Mouse (Mus musculus) limb, embryonic 11.5 days (tissue): Measurements from ENCODE around the gene Glod5. TPM values are rescaled to one million over a fixed set of nuclear protein-coding genes. Genes with fewer than 3 reads are reported as not detected.
"Not testable (repeated sequence)": the region's sequence is repeated elsewhere in the genome, so short reads cannot be mapped to it uniquely, and the experiment has no call there.

Experiments used
- ATAC-seq: fragments of 200-750 bp; cut with Nextera tagmentation; 2 replicates; pipeline ENCODE4 v1.8.0; 2017; ENCODE audit warnings: low read depth; ENCODE audit not compliant: insufficient number of reproducible peaks, low FRiP score, low TSS enrichment
- DNase-seq: peaks from one replicate; pipeline ENCODE4 v3.0.0-alpha.2; 2015; ENCODE audit warnings: low spot score
- H3K27ac ChIP-seq: fragments of 300-500 bp; sonication (generic); replicated peaks from 2 replicates; pipeline ENCODE4 v1.5.1; 2014; ENCODE audit warnings: low read depth, mild to moderate bottlenecking, low read length
- H3K27me3 ChIP-seq: fragments of 300-500 bp; sonication (generic); 2 replicates; pipeline ENCODE4 v1.6.1; 2014; ENCODE audit warnings: mild to moderate bottlenecking, low read length, mixed read lengths; ENCODE audit not compliant: control insufficient read depth, insufficient read depth
- H3K36me3 ChIP-seq: fragments of 300-500 bp; sonication (generic); 2 replicates; pipeline ENCODE4 v1.6.1; 2014; ENCODE audit warnings: mild to moderate bottlenecking, low read length, moderate library complexity, mixed read lengths; ENCODE audit not compliant: control insufficient read depth, insufficient read depth
- H3K4me1 ChIP-seq: fragments of 300-500 bp; sonication (generic); 2 replicates; pipeline ENCODE4 v1.6.1; 2014; ENCODE audit warnings: low read length, mixed read lengths; ENCODE audit not compliant: control insufficient read depth, insufficient read depth
- H3K4me2 ChIP-seq: fragments of 300-500 bp; sonication (generic); 2 replicates; pipeline ENCODE4 v1.6.1; 2014; ENCODE audit warnings: low read depth, mild to moderate bottlenecking, moderate library complexity; ENCODE audit not compliant: severe bottlenecking
- H3K4me3 ChIP-seq: fragments of 300-500 bp; sonication (generic); 2 replicates; pipeline ENCODE4 v1.5.1; 2014; ENCODE audit warnings: low read depth, low read length
- H3K9ac ChIP-seq: fragments of 300-500 bp; sonication (generic); 2 replicates; pipeline ENCODE4 v1.6.1; 2014; ENCODE audit warnings: mild to moderate bottlenecking, low read length
- H3K9me3 ChIP-seq: fragments of 300-500 bp; sonication (generic); 2 replicates; pipeline ENCODE4 v1.6.1; 2016; ENCODE audit warnings: low read length; ENCODE audit not compliant: control insufficient read depth
- WGBS: fragments of 180-500 bp; shearing (Covaris S2); extraction: QIAGEN DNeasy Blood & Tissue Kit; methylation state at CpG from one replicate; pipeline ENCODE4 v1.1.7; 2014; 5-methylcytosine and 5-hydroxymethylcytosine counted together
- polyA plus RNA-seq: library from polyadenylated mRNA; unstranded; fragments of >200 nt; fragmentation: Nextera tagmentation; extraction: Ambion mirVana; gene quantifications from 2 replicates; pipeline ENCODE4 v1.2.1, GENCODE M21; 2014

Glod5 gene
- polyA plus RNA-seq: not detected in 2 replicates

DNA sequence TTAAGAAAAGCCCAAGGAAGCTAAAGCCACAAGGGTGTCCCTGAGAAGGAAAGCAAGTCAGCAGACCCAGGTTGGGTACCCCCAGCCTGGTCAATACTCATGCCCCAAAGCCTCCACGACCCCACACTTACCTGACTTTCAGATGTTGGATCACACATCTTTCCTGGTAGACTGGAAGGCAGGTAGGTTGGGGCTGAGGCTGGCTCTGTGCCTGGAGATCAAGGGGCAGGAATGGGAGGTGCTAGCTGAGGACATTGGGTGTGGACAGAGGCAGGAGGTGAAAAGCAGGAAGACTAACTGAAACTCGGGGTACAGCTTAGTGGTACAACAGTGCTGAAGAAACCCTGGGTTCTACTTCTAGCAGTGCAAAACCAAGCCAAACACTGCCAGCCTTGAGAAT, at the start of gene Glod5:
TSS of gene Glod5 (minus strand) at position 207 of the 400 bp plus-strand sequence.
- H3K9ac ChIP-seq: no peak within 1 kb of the TSS
- H3K4me3 ChIP-seq: no peak within 1 kb of the TSS
- H3K27ac ChIP-seq: no peak within 1 kb of the TSS
- no peaks in the 10 kb centered on the region for H3K27me3 ChIP-seq
- ATAC-seq (no peak), DNase-seq (no peak)
- no peaks in the 10 kb centered on the region for H3K9me3 ChIP-seq
- 71% methylated on average over 2 of the region's 2 CpGs for WGBS
- H3K4me2 ChIP-seq: no peak within 1 kb of the TSS
- H3K4me1 ChIP-seq: no peaks in the 10 kb centered on the region
- H3K36me3 ChIP-seq: no peaks in the 10 kb centered on the region

GRCm38 (mm10) chrX:8051044-8051781, 32.9 kb upstream of the Glod5 start:
- not testable (repeated sequence) for H3K4me3 ChIP-seq, H3K9ac ChIP-seq, ATAC-seq, H3K27me3 ChIP-seq, DNase-seq, H3K9me3 ChIP-seq, H3K27ac ChIP-seq, H3K4me1 ChIP-seq, H3K36me3 ChIP-seq, H3K4me2 ChIP-seq
- WGBS: 90% methylated on average over 8 of the region's 8 CpGs

DNA sequence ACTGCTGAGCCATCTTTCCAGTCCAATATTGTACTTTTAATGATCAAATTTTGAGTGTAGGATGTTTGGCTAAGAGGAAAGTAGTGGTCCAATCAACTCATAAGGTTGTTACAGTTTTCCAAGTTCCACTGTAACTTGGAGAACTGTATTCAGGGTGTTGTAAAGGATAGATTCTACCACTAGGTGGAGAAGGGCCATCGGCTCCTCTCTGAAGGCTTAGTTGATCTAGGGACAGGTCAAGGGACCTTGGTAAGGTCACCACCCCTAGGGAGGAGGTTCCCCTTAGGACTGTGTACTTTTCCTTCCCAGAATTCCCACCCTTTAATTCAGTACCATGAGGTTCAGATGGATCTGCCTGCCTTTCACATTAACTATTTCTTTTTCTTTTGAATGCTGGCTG, 14.7 kb upstream of the Glod5 start:
- Histone ChIP-seq H3K27me3 (no peaks in the 10 kb centered on the region), H3K4me1 (no peaks in the 10 kb centered on the region), H3K4me2 (no peak overlapping the region), H3K4me3 (no peak overlapping the region), H3K36me3 (no peaks in the 10 kb centered on the region), H3K9me3 (no peaks in the 10 kb centered on the region), H3K27ac (no peak overlapping the region), H3K9ac (no peak overlapping the region)
- 88% methylated on average over 1 of the region's 1 CpGs for WGBS
- ATAC-seq (no peak), DNase-seq (no peak)

DNA sequence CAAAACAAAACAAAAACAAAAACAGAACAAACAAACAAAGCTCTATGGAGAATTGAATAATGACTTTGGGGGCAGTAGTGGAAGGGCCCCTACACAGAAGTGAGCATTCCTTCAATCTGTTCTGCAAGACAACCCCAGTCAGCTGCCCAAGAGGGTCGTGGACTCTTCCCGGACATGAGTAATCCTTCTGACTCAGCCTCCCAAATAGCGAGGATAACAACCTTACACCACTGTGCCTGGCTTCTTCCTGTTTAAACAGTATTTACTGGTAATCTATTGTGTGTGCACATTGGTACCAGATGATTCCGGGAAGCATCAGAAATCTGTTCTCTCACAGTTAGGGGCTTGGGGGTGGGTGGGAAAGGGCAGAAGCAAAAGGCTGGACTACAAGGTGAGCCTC, 8.5 kb upstream of the Glod5 start:
- H3K27me3 ChIP-seq: no peaks in the 10 kb centered on the region
- no peak overlapping the region for H3K4me3 ChIP-seq
- no peak for ATAC-seq
- DNase-seq: no peak
- no peak overlapping the region for H3K9ac ChIP-seq
- no peak overlapping the region for H3K4me2 ChIP-seq
- no peaks in the 10 kb centered on the region for H3K9me3 ChIP-seq
- H3K27ac ChIP-seq: no peak overlapping the region
- no peaks in the 10 kb centered on the region for H3K36me3 ChIP-seq
- H3K4me1 ChIP-seq: no peaks in the 10 kb centered on the region
- WGBS: 69% methylated on average over 4 of the region's 4 CpGs

- H3K27me3 ChIP-seq: no peaks in the 10 kb centered on the region
- no peak overlapping the region for H3K27ac ChIP-seq
- no peak for DNase-seq
- no peaks in the 10 kb centered on the region for H3K36me3 ChIP-seq
- no peaks in the 10 kb centered on the region for H3K9me3 ChIP-seq
- H3K4me1 ChIP-seq: no peaks in the 10 kb centered on the region
- H3K4me2 ChIP-seq: no peak overlapping the region
- WGBS: 70% methylated on average over 2 of the region's 2 CpGs
- no peak overlapping the region for H3K4me3 ChIP-seq
- ATAC-seq: no peak
- H3K9ac ChIP-seq: no peak overlapping the region
These were observed 6.5 kb upstream of the Glod5 start for GRCm38 (mm10) chrX:8024795-8025194.

GRCm38 (mm10) chrX:8020111-8020778, 2.0 kb upstream of the Glod5 start:
- H3K9ac ChIP-seq: no peak overlapping the region
- no peaks in the 10 kb centered on the region for H3K27me3 ChIP-seq
- H3K4me2 ChIP-seq: no peak overlapping the region
- DNase-seq (no peak), ATAC-seq (no peak)
- no peaks in the 10 kb centered on the region for H3K9me3 ChIP-seq
- no peaks in the 10 kb centered on the region for H3K36me3 ChIP-seq
- no peaks in the 10 kb centered on the region for H3K4me1 ChIP-seq
- no peak overlapping the region for H3K4me3 ChIP-seq
- WGBS: 95% methylated on average over 2 of the region's 2 CpGs
- no peak overlapping the region for H3K27ac ChIP-seq

GRCm38 (mm10) chrX:8017142-8017541, 1.1 kb downstream of the Glod5 start:
- no peak for ATAC-seq
- 12% methylated on average over 5 of the region's 5 CpGs for WGBS
- Histone ChIP-seq H3K27ac (no peak overlapping the region), H3K9ac (no peak overlapping the region), H3K4me2 (no peak overlapping the region), H3K4me3 (no peak overlapping the region), H3K9me3 (no peaks in the 10 kb centered on the region), H3K36me3 (no peaks in the 10 kb centered on the region), H3K27me3 (no peaks in the 10 kb centered on the region), H3K4me1 (no peaks in the 10 kb centered on the region)
- DNase-seq: peak; percentile 42

DNA sequence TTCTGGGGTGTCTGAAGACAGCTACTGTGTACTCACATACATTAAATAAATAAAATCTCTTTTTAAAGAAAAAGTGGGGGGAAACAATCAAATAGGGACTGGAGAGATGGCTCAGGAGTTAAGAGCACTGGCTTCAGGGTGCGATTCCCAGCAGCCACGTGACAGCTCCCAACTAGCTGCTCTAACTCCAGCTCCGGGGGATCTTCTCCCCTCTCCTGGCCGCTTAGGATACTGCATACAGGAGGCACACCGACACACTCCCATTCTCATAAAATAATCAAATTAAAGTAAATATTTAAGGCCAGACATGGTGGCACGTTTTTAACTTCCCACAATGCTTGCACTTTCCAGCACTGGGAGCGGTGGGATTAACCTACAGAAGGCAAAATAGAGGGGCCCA, 2.6 kb downstream of the Glod5 start:
- WGBS: 15% methylated on average over 7 of the region's 7 CpGs
- not testable (repeated sequence) for DNase-seq, H3K36me3 ChIP-seq, H3K27ac ChIP-seq, H3K4me2 ChIP-seq, ATAC-seq, H3K4me1 ChIP-seq, H3K9ac ChIP-seq, H3K27me3 ChIP-seq, H3K9me3 ChIP-seq, H3K4me3 ChIP-seq
